Mouse (Mus musculus) ovary, postnatal 10 days (tissue): Measurements from ENCODE around the gene Gm6370.
"Not testable (repeated sequence)": the region's sequence is repeated elsewhere in the genome, so short reads cannot be mapped to it uniquely, and the experiment has no call there.

Experiments used
- DNase-seq: peaks from one replicate; pipeline ENCODE4 v3.0.0; 2022; ENCODE audit warnings: low spot score

The Gm6370 gene

DNA sequence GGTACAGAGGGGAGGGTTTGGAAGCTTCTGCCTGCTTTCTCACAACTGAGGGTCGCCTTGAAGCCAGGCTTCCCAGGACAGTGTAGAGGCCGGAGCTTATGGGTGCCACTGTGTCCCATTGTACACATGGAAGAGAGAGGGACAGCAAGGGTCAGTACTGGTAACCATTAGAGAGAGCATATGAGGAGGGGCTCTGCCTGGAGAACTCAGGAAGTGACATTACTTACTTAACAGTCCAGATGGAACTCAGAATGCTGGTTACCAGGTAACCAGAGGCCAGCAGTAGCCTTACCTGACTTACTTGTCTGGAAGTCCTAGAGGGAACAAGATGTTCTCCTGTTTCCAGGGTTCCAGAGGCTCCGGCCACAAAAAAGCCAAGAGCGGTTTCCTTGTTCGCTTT is at the start of gene Gm6370:
Gm6370 (plus strand) TSS at position 301 of the 400 bp plus-strand sequence.
- DNase-seq: not testable (repeated sequence)

DNA sequence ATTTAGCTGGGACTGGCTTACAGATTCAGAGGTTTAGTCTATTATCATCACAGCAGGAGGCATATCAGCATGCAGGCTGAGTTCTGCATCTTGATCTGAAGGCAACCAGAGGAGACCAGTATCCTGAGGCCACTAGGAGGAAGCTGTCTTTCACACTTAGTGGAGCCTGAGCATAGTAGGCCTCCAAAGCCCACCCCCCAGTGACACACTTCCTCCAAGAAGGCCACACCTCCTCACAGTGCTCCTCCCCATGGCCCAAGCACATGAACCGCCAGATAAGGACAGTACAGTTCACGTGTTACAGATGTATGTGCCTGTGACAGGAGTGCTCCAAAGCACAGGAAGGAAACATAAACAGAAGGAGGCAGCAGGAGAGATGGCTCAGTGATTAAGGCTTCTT is 48.4 kb upstream of the Gm6370 start:
- no peak for DNase-seq

DNA sequence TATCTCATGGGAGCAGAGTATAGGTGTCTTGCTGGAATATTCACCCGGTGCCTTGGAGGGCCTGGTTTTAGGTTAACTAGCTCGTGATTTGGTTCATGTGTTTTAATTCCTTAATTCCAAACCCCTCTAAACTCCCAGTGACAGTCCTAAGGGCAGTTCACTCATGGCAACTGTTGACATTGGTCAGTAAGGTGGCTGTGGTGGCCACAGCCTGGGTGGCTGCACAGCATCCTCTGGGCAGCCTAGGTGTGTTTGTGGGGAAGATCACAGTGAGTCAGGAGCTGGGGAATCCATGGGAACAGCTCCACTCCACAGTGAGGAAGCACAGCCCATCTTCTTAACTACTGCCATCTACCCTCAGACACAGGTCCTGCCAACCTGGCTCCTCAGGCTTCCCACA is 44.5 kb upstream of the Gm6370 start:
- DNase-seq: no peak

DNA sequence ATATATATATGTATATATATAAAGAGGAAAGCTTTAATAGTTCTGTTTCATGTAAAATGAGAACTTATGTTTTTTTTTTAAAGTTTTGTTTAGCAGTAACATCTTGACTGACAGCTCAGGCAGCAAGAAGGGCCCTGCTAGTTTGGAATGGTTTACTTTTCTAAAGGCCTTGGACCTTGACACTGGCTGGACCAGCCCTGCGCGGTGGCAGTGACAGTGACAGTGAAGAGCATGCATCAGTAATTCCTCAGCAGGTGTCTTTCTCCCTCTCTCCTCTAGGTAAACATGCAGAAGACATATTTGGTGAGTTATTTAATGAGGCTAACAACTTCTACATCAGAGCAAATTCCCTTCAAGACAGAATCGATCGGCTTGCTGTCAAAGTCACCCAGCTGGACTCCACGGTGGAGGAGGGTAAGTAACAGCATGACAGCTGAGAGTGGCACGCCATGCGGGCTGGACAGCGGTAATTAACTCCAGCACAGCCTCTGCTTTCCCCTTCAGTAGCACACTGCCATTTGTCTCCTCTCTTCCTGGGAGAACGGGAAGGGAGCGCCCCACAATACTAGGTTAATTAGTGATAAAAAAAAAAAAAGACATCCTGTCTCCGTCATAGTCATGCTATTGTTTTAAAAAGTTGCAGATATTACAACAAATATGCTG is 39.4 kb upstream of the Gm6370 start:
- DNase-seq: no peak

DNA sequence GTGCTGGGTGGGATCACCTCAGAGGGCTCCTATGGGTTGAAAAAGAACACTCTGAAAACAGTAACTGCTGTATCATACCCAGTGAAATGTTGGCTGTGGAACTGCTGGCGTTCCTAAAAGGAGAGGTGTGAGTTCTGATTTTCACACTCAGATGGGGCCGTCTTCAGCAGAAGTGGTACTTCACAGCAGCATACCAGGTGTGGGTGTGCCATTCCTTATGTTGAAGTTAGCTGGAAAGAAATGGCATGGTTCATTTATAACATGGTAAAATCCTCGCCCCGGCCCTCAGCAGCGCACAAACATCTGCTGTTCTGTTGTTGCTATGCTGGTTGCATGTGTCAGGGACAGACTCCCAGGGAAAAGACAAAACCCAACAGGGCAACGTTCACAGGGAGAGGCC is 37.6 kb upstream of the Gm6370 start:
- no peak for DNase-seq

DNA sequence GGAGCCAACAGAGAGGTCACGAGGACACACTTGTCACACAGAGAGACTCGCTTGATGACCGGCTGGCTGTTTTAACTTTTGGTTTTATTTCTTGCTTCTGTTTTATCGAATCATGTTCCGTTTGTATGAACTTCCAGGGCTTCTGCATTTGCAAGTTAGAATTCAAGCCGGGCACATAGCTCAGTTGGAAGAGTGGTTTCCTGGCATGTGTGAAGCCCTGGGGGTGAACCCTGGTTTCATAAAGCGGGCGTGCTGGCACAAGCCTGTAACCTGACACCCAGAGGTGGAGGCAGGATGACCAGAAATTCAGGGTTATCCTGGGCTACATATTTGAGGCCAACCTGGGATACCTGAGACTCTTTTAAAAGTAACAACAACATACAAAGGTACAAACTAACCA is 29.6 kb upstream of the Gm6370 start:
- DNase-seq: no peak

GRCm38 (mm10) chr5:146466663-146467062 is 24.5 kb upstream of the Gm6370 start:
- no peak for DNase-seq

GRCm38 (mm10) chr5:146468311-146468710 is 22.9 kb upstream of the Gm6370 start:
- no peak for DNase-seq

DNA sequence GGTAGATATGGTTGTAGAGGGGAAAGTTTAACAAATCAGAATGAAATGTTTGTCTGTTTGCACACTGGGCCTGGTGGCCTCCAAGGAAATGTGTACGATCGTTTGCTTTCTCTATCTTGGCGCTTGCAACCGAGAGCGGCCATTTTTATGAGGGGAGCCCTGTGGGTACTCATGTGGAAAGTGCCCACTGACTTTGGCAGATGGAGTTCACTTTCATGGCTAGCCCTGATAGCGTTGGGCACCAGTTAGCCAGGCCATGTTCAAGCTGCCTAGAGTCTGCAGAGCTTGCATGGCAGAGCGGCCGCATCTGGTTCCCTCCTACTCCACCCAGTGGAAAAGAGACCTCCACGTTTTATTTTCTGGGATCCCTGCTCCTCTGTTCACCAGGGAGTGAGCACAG is 20.3 kb upstream of the Gm6370 start:
- DNase-seq: no peak

DNA sequence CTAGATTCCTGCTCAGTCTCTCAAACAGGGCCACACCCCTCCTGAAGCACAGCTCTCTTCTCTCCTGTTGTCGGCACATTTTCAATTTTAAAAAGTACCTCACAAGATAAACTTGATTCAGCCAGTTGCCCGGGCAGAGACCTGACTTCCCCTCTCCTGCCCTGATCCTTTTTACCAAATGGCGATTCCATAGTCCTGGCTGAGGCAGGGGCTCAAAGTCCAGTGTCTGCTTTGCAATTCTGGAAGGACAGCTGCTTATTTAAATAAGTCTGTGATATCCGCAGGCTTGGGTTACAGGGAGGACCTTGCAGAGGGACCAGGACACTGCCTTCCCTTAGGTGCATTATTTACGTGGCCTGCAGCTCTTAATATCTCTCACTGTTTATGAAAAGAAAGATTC is 19.9 kb upstream of the Gm6370 start:
- DNase-seq: no peak

- DNase-seq: no peak
These were observed 19.3 kb upstream of the Gm6370 start for GRCm38 (mm10) chr5:146471821-146472220.

- DNase-seq: not testable (repeated sequence)
These were observed 11.6 kb upstream of the Gm6370 start for GRCm38 (mm10) chr5:146479564-146479963.

- DNase-seq: not testable (repeated sequence)
These were observed 9.5 kb upstream of the Gm6370 start, which contains the start of gene Gm6408 for GRCm38 (mm10) chr5:146481665-146482064. Gene Gm6408 (plus strand): TSS chr5:146481965.

- DNase-seq: not testable (repeated sequence)
These were observed 2.2 kb upstream of the Gm6370 start for GRCm38 (mm10) chr5:146488959-146489358.

- not testable (repeated sequence) for DNase-seq
These were observed 10.9 kb downstream of the Gm6370 start, which contains the start of gene 4930449I24Rik for GRCm38 (mm10) chr5:146502099-146502498. Gene 4930449I24Rik (plus strand): TSS chr5:146502399.

- not testable (repeated sequence) for DNase-seq
These were observed 22.7 kb downstream of the Gm6370 start, which contains the start of gene Gm3402 for GRCm38 (mm10) chr5:146513823-146514222. Gene Gm3402 (plus strand): TSS chr5:146514123.

GRCm38 (mm10) chr5:146525501-146525900 is 34.3 kb downstream of the Gm6370 start, which contains the start of gene Gm3404:
Gene Gm3404 (plus strand): TSS chr5:146525801.
- DNase-seq: not testable (repeated sequence)

DNA sequence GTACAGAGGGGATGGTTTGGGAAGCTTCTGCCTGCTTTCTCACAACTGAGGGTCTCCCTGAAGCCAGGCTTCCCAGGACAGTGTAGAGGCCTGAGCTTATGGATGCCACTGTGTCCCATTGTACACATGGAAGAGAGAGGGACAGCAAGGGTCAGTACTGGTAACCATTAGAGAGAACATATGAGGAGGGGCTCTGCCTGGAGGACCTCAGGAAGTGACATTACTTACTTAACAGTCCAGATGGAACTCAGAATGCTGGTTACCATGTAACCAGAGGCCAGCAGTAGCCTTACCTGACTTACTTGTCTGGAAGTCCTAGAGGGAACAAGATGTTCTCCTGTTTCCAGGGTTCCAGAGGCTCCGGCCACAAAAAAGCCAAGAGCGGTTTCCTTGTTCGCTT is 46.2 kb downstream of the Gm6370 start, which contains the start of gene Gm3409:
Gm3409 (plus strand) TSS at position 301 of the 400 bp plus-strand sequence.
- not testable (repeated sequence) for DNase-seq
